Mouse (Mus musculus) liver, adult (tissue): ENCODE results near the gene Rps29.

Source experiments
- GATA4 ChIP-seq: IDR thresholded peaks from 2 replicates; pipeline ENCODE4 v1.6.1; 2014; ENCODE audit warnings: mild to moderate bottlenecking, low read length; ENCODE audit not compliant: insufficient replicate concordance

Gene Rps29

DNA sequence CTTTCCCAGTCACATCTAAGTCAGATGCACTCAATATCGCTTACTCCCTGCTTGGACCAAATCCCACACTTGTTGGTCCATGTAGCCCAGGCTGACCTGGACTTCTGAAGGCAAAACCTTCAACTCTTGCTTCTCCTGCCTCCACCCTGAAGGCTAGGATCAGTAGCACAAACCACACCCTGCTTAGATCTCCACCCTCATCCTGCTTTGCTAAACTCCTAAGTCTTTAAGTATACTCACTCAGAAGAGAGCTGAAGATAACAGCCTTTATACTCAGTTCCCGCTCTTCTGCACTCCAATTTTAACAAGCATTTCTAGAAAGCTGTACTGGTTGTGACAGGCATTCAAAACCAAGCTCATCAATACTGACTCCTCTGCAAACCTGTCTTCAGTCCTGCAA, 1.9 kb downstream of the Rps29 start:
- no peak for TF ChIP-seq GATA4

GRCm38 (mm10) chr12:69156436-69156835, 2.5 kb downstream of the Rps29 start:
- no peak for TF ChIP-seq GATA4

DNA sequence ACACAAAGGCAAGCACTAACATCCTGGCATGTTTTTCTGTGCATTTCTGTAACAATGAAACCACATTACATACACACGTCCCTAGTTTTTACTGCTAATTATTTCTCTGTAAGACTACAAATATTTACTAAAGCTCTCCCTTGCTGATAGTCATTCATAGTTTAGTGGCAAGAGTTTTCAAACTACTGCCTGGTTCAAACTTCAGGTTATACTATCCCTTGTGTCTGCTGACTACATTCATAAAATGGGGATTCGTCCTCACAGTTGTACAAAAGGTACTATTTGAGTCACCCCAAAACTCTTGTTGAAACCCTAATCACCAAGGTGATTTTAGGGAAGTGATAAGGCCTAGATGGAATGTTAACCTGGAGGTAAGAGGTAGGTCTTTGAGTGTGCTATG, 3.1 kb downstream of the Rps29 start:
- TF ChIP-seq GATA4 = no peak

DNA sequence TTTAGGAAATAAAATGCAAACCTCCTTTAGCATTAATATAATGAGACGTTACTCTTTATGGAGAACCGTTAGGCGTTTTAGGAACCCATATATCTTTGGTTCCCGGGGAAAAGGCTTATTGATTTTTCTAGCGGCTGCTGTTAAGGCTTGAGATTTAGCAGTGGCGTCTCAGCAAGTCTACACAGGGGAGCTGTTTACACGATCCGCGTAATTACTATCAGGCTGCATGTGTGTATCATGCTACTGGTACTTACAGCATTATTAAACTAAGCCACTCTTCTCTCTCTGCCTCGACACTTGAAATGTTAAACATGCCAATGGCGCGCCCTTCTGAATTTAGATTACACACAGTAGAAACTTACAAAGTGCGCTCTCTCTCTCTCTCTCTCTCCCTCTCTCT, 8.9 kb downstream of the Rps29 start:
- no peak for TF ChIP-seq GATA4

GRCm38 (mm10) chr12:69147166-69147735, 11.7 kb downstream of the Rps29 start:
- no peak for TF ChIP-seq GATA4

GRCm38 (mm10) chr12:69143460-69143859, 15.5 kb downstream of the Rps29 start:
- no peak for TF ChIP-seq GATA4

DNA sequence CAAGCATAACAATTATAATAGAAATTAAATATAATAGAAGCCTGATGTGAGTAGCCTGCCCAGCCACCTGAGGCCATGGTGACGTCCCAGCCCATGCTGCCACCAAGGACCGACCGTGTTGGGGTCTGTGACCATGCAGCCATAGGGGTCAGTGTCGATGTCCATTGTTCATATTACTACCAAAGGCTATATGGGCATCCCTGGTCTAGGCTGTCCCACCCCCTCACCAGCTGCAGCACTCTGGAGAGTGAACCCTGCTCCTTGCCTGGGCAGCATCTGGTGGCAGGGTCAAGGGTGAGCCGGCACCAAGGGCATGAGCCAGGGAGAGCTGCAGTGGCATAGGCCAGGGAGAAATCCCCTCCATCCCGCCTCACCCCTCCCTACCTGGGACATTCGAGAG, 19.1 kb downstream of the Rps29 start:
- TF ChIP-seq GATA4 = no peak

DNA sequence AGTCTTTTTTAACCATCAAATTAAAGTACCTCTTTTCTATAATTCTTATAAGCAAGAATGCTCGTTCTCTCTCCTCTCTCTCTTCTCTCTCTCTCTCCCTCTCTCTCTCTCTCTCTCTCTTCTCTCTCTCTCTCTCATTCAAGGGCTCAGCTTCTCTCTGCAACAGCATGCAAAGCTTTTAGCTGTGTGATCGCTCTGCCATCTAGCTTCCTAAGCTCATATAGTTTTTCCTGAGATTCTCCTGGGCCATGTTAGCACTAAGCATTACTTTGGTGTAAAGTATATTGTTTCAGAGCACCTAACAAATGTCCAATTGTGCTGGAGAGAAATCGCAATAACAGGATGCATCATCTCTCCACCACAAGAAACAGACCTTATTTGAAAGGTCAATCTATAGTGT, 19.8 kb downstream of the Rps29 start:
- no peak for TF ChIP-seq GATA4

GRCm38 (mm10) chr12:69131981-69132380, 27.0 kb downstream of the Rps29 start:
- TF ChIP-seq GATA4 = no peak

DNA sequence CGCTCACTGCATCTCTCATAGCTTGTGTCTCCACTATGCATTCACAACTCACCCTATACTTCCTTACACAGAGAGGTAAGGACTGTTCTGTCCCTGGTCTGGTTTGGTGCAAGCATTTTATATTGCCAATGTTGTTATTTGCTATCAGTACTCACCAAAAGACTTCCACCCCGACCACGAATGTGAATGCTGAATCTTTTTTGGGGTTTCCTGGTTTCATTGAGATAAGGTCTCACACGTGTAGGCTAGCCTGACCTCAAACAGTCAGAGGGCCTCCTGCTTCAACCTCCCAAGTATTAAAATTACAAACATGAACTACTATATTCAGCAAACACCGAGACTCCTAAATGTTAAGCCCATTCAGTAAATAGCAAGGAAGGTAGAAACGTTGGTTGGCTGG, 27.7 kb downstream of the Rps29 start:
- TF ChIP-seq GATA4 = no peak

GRCm38 (mm10) chr12:69130486-69130885, 28.5 kb downstream of the Rps29 start:
- TF ChIP-seq GATA4 = no peak

- TF ChIP-seq GATA4 = no peak
Measured at GRCm38 (mm10) chr12:69129634-69130310, 29.2 kb downstream of the Rps29 start.

DNA sequence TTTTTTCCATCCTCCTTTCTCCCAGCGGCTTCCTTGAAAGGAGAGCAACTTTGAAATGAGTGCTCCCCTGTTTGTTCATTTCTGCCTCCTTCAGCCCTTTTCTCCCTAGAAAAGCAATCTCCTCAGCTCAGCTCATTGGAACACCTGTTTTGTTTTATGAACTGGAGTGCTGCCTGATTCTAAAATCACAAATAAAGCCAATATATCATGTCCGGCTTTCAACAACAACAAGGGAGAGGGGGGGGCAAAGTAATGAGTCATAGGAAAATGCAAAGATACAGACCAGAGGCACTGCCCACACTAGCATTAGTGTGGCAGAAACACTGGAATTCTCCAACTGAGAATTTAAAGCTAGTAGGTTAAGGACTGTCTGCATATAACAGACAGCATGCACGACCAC, 31.4 kb downstream of the Rps29 start:
- no peak for TF ChIP-seq GATA4

GRCm38 (mm10) chr12:69127170-69127569, 31.8 kb downstream of the Rps29 start:
- no peak for TF ChIP-seq GATA4

- no peak for TF ChIP-seq GATA4
Measured at GRCm38 (mm10) chr12:69125066-69125465, 33.9 kb downstream of the Rps29 start.

- TF ChIP-seq GATA4 = no peak
Measured at GRCm38 (mm10) chr12:69122801-69123200, 36.2 kb downstream of the Rps29 start.

DNA sequence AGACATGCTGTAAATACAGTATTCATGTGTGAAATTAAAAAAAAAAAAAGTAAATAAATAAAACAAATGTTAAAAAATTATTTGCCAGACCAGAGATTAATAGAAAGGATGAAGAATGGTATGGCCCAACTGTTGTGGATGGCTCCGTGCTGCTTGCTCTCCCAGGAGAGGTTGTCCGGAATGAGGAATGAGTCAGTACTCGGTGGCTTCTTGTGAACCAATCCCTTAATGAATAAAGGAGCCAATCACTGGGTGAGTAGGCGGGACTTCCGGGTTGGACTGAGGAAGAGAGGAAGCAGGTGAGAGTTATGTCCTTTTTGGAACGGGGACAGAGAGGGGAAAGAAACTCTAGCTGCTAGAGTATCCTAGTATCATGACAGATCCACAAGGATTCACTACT, 39.1 kb downstream of the Rps29 start:
- TF ChIP-seq GATA4 = no peak
